Mouse (Mus musculus): ENCODE data around the gene Ccdc105. TPM values are rescaled to one million over a fixed set of nuclear protein-coding genes. Genes with fewer than 3 reads are reported as not detected.

Gene Ccdc105
- polyA plus RNA-seq, 1 experiment, result not detected

DNA sequence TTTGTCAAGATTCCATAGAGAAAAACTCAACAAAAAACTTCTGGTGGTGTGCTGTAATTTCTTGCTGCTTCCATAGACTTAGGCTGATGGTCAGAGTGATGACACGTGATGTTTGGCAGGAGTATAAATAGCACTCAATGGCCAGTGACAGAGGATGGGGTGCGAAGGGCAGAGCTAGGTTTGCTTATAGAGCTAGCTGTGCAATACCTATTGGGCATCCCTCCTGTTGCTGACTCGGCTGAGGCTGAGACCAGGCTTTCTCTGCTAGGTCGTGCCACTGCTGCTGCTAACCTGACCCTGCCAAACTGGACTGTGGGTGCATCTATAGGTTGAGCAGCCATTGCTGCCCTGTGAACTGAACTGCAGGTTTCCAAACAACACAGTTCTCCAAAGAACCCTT lies 13.0 kb downstream of the Ccdc105 start:
- H3K36me3 ChIP-seq (ENCODE audit: control insufficient read depth, insufficient read depth, low read length), result no peaks in the 10 kb centered on the region
- H3K4me3 ChIP-seq (ENCODE audit: insufficient read depth, low read depth, low read length), result no peak overlapping the region
- no peaks in the 10 kb centered on the region for H3K27me3 ChIP-seq (replicated peaks; ENCODE audit: control insufficient read depth, insufficient read depth, low read length)
- H3K27ac ChIP-seq (ENCODE audit: insufficient read depth, low read depth, low read length), result no peak overlapping the region
- no peaks in the 10 kb centered on the region for H3K4me1 ChIP-seq (ENCODE audit: control insufficient read depth, insufficient read depth, low read length)
- TF ChIP-seq POLR2A (IDR thresholded peaks at IDR 0.05; ENCODE audit: low read depth, low read length), result no peak
- TF ChIP-seq CTCF (conservative IDR thresholded peaks at IDR 0.05; ENCODE audit: insufficient read depth, insufficient read length, low read depth, low read length), result no peak
- DNase-seq, result no peak
- WGBS, result 76% methylated on average over 4 of the region's 4 CpGs

GRCm38 (mm10) chr10:78727876-78728275 lies 25.0 kb downstream of the Ccdc105 start:
- no peaks in the 10 kb centered on the region for H3K36me3 ChIP-seq (ENCODE audit: control insufficient read depth, insufficient read depth, low read length)
- 88% methylated on average over 5 of the region's 5 CpGs for WGBS

GRCm38 (mm10) chr10:78727035-78727434 lies 25.8 kb downstream of the Ccdc105 start:
- Histone ChIP-seq H3K27ac (ENCODE audit: insufficient read depth, low read depth, low read length) (no peak overlapping the region), H3K36me3 (ENCODE audit: control insufficient read depth, insufficient read depth, low read length) (no peaks in the 10 kb centered on the region), H3K4me1 (ENCODE audit: control insufficient read depth, insufficient read depth, low read length) (no peaks in the 10 kb centered on the region), H3K27me3 (replicated peaks; ENCODE audit: control insufficient read depth, insufficient read depth, low read length) (no peaks in the 10 kb centered on the region), H3K4me3 (ENCODE audit: insufficient read depth, low read depth, low read length) (no peak overlapping the region)
- no peak for TF ChIP-seq POLR2A (IDR thresholded peaks at IDR 0.05; ENCODE audit: low read depth, low read length)
- no peak for DNase-seq
- WGBS, result 60% methylated on average over 3 of the region's 3 CpGs

More at GRCm38 (mm10) chr10:78727876-78728275, 25.0 kb downstream of the Ccdc105 start:
- Histone ChIP-seq H3K4me1 (ENCODE audit: control insufficient read depth, insufficient read depth, low read length) (no peaks in the 10 kb centered on the region), H3K27ac (ENCODE audit: insufficient read depth, low read depth, low read length) (no peak overlapping the region), H3K27me3 (replicated peaks; ENCODE audit: control insufficient read depth, insufficient read depth, low read length) (no peaks in the 10 kb centered on the region), H3K4me3 (ENCODE audit: insufficient read depth, low read depth, low read length) (no peak overlapping the region)
- TF ChIP-seq POLR2A (IDR thresholded peaks at IDR 0.05; ENCODE audit: low read depth, low read length), result no peak
- TF ChIP-seq CTCF (conservative IDR thresholded peaks at IDR 0.05; ENCODE audit: insufficient read depth, insufficient read length, low read depth, low read length), result no peak
- DNase-seq, result no peak

GRCm38 (mm10) chr10:78723416-78723815 lies 29.4 kb downstream of the Ccdc105 start:
- no peak overlapping the region for H3K4me3 ChIP-seq (ENCODE audit: insufficient read depth, low read depth, low read length)
- 22% methylated on average over 2 of the region's 2 CpGs for whole genome bisulfite sequencing

GRCm38 (mm10) chr10:78722654-78723053 lies 30.2 kb downstream of the Ccdc105 start:
- 78% methylated on average over 2 of the region's 2 CpGs for WGBS
- DNase-seq, result no peak
- H3K27me3 ChIP-seq (replicated peaks; ENCODE audit: control insufficient read depth, insufficient read depth, low read length), result no peaks in the 10 kb centered on the region
- TF ChIP-seq POLR2A (IDR thresholded peaks at IDR 0.05; ENCODE audit: low read depth, low read length) (no peak), CTCF (conservative IDR thresholded peaks at IDR 0.05; ENCODE audit: insufficient read depth, insufficient read length, low read depth, low read length) (no peak)
- H3K4me3 ChIP-seq (ENCODE audit: insufficient read depth, low read depth, low read length), result no peak overlapping the region
- no peak overlapping the region for H3K27ac ChIP-seq (ENCODE audit: insufficient read depth, low read depth, low read length)
- H3K4me1 ChIP-seq (ENCODE audit: control insufficient read depth, insufficient read depth, low read length), result no peaks in the 10 kb centered on the region
- H3K36me3 ChIP-seq (ENCODE audit: control insufficient read depth, insufficient read depth, low read length), result no peaks in the 10 kb centered on the region

More at GRCm38 (mm10) chr10:78723416-78723815, 29.4 kb downstream of the Ccdc105 start:
- no peak overlapping the region for H3K27ac ChIP-seq (ENCODE audit: insufficient read depth, low read depth, low read length)
- no peaks in the 10 kb centered on the region for H3K4me1 ChIP-seq (ENCODE audit: control insufficient read depth, insufficient read depth, low read length)
- no peaks in the 10 kb centered on the region for H3K36me3 ChIP-seq (ENCODE audit: control insufficient read depth, insufficient read depth, low read length)
- TF ChIP-seq POLR2A (IDR thresholded peaks at IDR 0.05; ENCODE audit: low read depth, low read length) (no peak), CTCF (conservative IDR thresholded peaks at IDR 0.05; ENCODE audit: insufficient read depth, insufficient read length, low read depth, low read length) (no peak)
- DNase-seq, result no peak
- no peaks in the 10 kb centered on the region for H3K27me3 ChIP-seq (replicated peaks; ENCODE audit: control insufficient read depth, insufficient read depth, low read length)

GRCm38 (mm10) chr10:78722036-78722435 lies 30.8 kb downstream of the Ccdc105 start:
- WGBS, result 53% methylated on average over 5 of the region's 5 CpGs
- no peak for TF ChIP-seq CTCF (conservative IDR thresholded peaks at IDR 0.05; ENCODE audit: insufficient read depth, insufficient read length, low read depth, low read length)
- no peak for TF ChIP-seq POLR2A (IDR thresholded peaks at IDR 0.05; ENCODE audit: low read depth, low read length)

GRCm38 (mm10) chr10:78718056-78718455 lies 34.8 kb downstream of the Ccdc105 start, which contains the start of gene Casp14:
Gene Casp14, minus strand, starts transcription at chr10:78718294.
- DNase-seq, result no peak

More at GRCm38 (mm10) chr10:78722036-78722435, 30.8 kb downstream of the Ccdc105 start:
- Histone ChIP-seq H3K36me3 (ENCODE audit: control insufficient read depth, insufficient read depth, low read length) (no peaks in the 10 kb centered on the region), H3K27ac (ENCODE audit: insufficient read depth, low read depth, low read length) (no peak overlapping the region), H3K27me3 (replicated peaks; ENCODE audit: control insufficient read depth, insufficient read depth, low read length) (no peaks in the 10 kb centered on the region), H3K4me1 (ENCODE audit: control insufficient read depth, insufficient read depth, low read length) (no peaks in the 10 kb centered on the region), H3K4me3 (ENCODE audit: insufficient read depth, low read depth, low read length) (no peak overlapping the region)
- no peak for DNase-seq

More at GRCm38 (mm10) chr10:78718056-78718455, 34.8 kb downstream of the Ccdc105 start, which contains the start of gene Casp14:
- Histone ChIP-seq H3K27ac (ENCODE audit: insufficient read depth, low read depth, low read length) (no peak within 1 kb of the TSS), H3K36me3 (ENCODE audit: control insufficient read depth, insufficient read depth, low read length) (no peaks in the 10 kb centered on the region), H3K4me3 (ENCODE audit: insufficient read depth, low read depth, low read length) (no peak within 1 kb of the TSS), H3K27me3 (replicated peaks; ENCODE audit: control insufficient read depth, insufficient read depth, low read length) (no peaks in the 10 kb centered on the region), H3K4me1 (ENCODE audit: control insufficient read depth, insufficient read depth, low read length) (no peaks in the 10 kb centered on the region)
- TF ChIP-seq POLR2A (IDR thresholded peaks at IDR 0.05; ENCODE audit: low read depth, low read length) (no peak), CTCF (conservative IDR thresholded peaks at IDR 0.05; ENCODE audit: insufficient read depth, insufficient read length, low read depth, low read length) (no peak)
- 57% methylated on average over 11 of the region's 11 CpGs for WGBS
